Mouse (Mus musculus): ENCODE data around the gene Mink1. TPM values are rescaled to one million over a fixed set of nuclear protein-coding genes. Genes with fewer than 3 reads are reported as not detected.

The Mink1 gene
- polyA plus RNA-seq, 1 experiment from 2014 or later: 10.4 TPM

GRCm38 (mm10) chr11:70625473-70625872, 62.8 kb downstream of the Mink1 start:
- H3K4me3 ChIP-seq (ENCODE audit: low read depth, low read length): no peak overlapping the region
- H3K9me3 ChIP-seq (replicated peaks; ENCODE audit: control insufficient read depth, low read length): no peaks in the 10 kb centered on the region
- H3K9ac ChIP-seq (ENCODE audit: low read length): no peak overlapping the region
- DNase-seq (ENCODE audit: low spot score) (peak; percentile 64), ATAC-seq (no peak)
- WGBS: 47% methylated on average over 4 of the region's 4 CpGs
- no peak overlapping the region for H3K4me2 ChIP-seq (ENCODE audit: low read length)
- no peak overlapping the region for H3K27ac ChIP-seq (ENCODE audit: low read depth, low read length)
- no peaks in the 10 kb centered on the region for H3K36me3 ChIP-seq (ENCODE audit: control insufficient read depth, insufficient read depth, low read length)
- H3K4me1 ChIP-seq (ENCODE audit: control insufficient read depth, insufficient read depth, low read length): no peaks in the 10 kb centered on the region
- H3K27me3 ChIP-seq (replicated peaks; ENCODE audit: control insufficient read depth, insufficient read depth, low read length): no peaks in the 10 kb centered on the region

GRCm38 (mm10) chr11:70626877-70627276, 64.2 kb downstream of the Mink1 start:
- Histone ChIP-seq H3K4me3 (ENCODE audit: low read depth, low read length) (no peak overlapping the region), H3K36me3 (ENCODE audit: control insufficient read depth, insufficient read depth, low read length) (no peaks in the 10 kb centered on the region), H3K27ac (ENCODE audit: low read depth, low read length) (no peak overlapping the region), H3K4me2 (ENCODE audit: low read length) (no peak overlapping the region), H3K27me3 (replicated peaks; ENCODE audit: control insufficient read depth, insufficient read depth, low read length) (no peaks in the 10 kb centered on the region), H3K9ac (ENCODE audit: low read length) (no peak overlapping the region), H3K4me1 (ENCODE audit: control insufficient read depth, insufficient read depth, low read length) (no peaks in the 10 kb centered on the region), H3K9me3 (replicated peaks; ENCODE audit: control insufficient read depth, low read length) (no peaks in the 10 kb centered on the region)
- DNase-seq (ENCODE audit: low spot score) (no peak), ATAC-seq (no peak)
- WGBS: 77% methylated on average over 4 of the region's 4 CpGs

DNA sequence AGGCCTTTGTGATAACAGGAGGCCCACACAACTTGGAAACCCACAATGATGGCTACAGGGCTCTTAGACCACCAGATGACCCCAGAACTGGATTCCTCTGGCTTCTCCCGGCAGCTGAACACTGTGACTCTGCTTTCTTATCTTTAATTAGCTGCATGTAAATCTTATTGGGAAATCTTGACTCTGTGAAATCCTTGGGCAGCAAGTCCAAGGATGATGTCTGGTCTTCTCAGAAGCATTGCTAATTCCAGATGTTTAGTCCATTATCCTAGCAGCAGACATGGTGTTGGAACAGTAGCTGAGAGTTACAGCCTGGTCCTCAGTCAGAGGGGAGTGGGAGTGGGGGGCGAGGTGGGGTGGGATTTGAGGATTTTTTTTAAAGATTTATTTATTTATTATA, 65.8 kb downstream of the Mink1 start:
- no peaks in the 10 kb centered on the region for H3K9me3 ChIP-seq (replicated peaks; ENCODE audit: control insufficient read depth, low read length)
- no peak overlapping the region for H3K9ac ChIP-seq (ENCODE audit: low read length)
- no peak overlapping the region for H3K4me2 ChIP-seq (ENCODE audit: low read length)
- 79% methylated on average over 2 of the region's 2 CpGs for WGBS
- DNase-seq (ENCODE audit: low spot score) (no peak), ATAC-seq (no peak)
- no peaks in the 10 kb centered on the region for H3K36me3 ChIP-seq (ENCODE audit: control insufficient read depth, insufficient read depth, low read length)
- no peaks in the 10 kb centered on the region for H3K4me1 ChIP-seq (ENCODE audit: control insufficient read depth, insufficient read depth, low read length)
- H3K27ac ChIP-seq (ENCODE audit: low read depth, low read length): no peak overlapping the region
- no peaks in the 10 kb centered on the region for H3K27me3 ChIP-seq (replicated peaks; ENCODE audit: control insufficient read depth, insufficient read depth, low read length)
- H3K4me3 ChIP-seq (ENCODE audit: low read depth, low read length): no peak overlapping the region

GRCm38 (mm10) chr11:70629557-70629956, 66.9 kb downstream of the Mink1 start:
- no peaks in the 10 kb centered on the region for H3K9me3 ChIP-seq (replicated peaks; ENCODE audit: control insufficient read depth, low read length)
- H3K27ac ChIP-seq (ENCODE audit: low read depth, low read length): no peak overlapping the region
- DNase-seq (ENCODE audit: low spot score): no peak
- ATAC-seq: no peak
- no peaks in the 10 kb centered on the region for H3K36me3 ChIP-seq (ENCODE audit: control insufficient read depth, insufficient read depth, low read length)
- H3K4me3 ChIP-seq (ENCODE audit: low read depth, low read length): no peak overlapping the region
- WGBS: 58% methylated on average over 5 of the region's 5 CpGs
- no peaks in the 10 kb centered on the region for H3K4me1 ChIP-seq (ENCODE audit: control insufficient read depth, insufficient read depth, low read length)
- no peak overlapping the region for H3K9ac ChIP-seq (ENCODE audit: low read length)
- H3K27me3 ChIP-seq (replicated peaks; ENCODE audit: control insufficient read depth, insufficient read depth, low read length): no peaks in the 10 kb centered on the region
- no peak overlapping the region for H3K4me2 ChIP-seq (ENCODE audit: low read length)

DNA sequence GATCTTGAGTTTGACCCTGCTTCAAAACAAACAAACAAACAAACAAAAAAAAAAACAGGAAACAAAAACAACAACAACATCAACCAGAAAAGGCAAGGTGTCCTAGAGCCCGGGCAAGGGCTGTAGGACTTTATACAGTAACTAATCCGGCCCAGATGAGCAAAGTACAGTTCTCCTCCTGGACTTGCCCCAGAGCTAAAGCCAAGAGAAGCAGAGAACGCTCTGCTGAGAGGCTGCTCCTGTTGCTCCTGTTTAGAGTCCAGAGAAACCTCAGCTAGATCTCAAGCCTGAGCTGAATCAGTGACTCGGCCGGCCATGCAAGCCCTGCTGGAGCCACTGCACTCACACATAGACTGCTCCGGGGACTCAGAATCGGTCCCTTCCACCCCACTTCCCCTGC, 67.4 kb downstream of the Mink1 start:
- H3K4me1 ChIP-seq (ENCODE audit: control insufficient read depth, insufficient read depth, low read length): no peaks in the 10 kb centered on the region
- WGBS: 70% methylated on average over 7 of the region's 7 CpGs
- no peak overlapping the region for H3K4me2 ChIP-seq (ENCODE audit: low read length)
- H3K4me3 ChIP-seq (ENCODE audit: low read depth, low read length): no peak overlapping the region
- H3K36me3 ChIP-seq (ENCODE audit: control insufficient read depth, insufficient read depth, low read length): no peaks in the 10 kb centered on the region
- H3K9ac ChIP-seq (ENCODE audit: low read length): no peak overlapping the region
- ATAC-seq (no peak), DNase-seq (ENCODE audit: low spot score) (no peak)
- no peaks in the 10 kb centered on the region for H3K27me3 ChIP-seq (replicated peaks; ENCODE audit: control insufficient read depth, insufficient read depth, low read length)
- H3K9me3 ChIP-seq (replicated peaks; ENCODE audit: control insufficient read depth, low read length): no peaks in the 10 kb centered on the region
- H3K27ac ChIP-seq (ENCODE audit: low read depth, low read length): no peak overlapping the region

- Histone ChIP-seq H3K36me3 (ENCODE audit: control insufficient read depth, insufficient read depth, low read length) (no peaks in the 10 kb centered on the region), H3K27me3 (replicated peaks; ENCODE audit: control insufficient read depth, insufficient read depth, low read length) (no peaks in the 10 kb centered on the region), H3K4me3 (ENCODE audit: low read depth, low read length) (no peak overlapping the region), H3K27ac (ENCODE audit: low read depth, low read length) (no peak overlapping the region), H3K4me1 (ENCODE audit: control insufficient read depth, insufficient read depth, low read length) (no peaks in the 10 kb centered on the region), H3K9ac (ENCODE audit: low read length) (no peak overlapping the region), H3K4me2 (ENCODE audit: low read length) (no peak overlapping the region), H3K9me3 (replicated peaks; ENCODE audit: control insufficient read depth, low read length) (no peaks in the 10 kb centered on the region)
- no peak for ATAC-seq
- no peak for DNase-seq (ENCODE audit: low spot score)
- 79% methylated on average over 4 of the region's 4 CpGs for WGBS
These were observed 72.9 kb downstream of the Mink1 start for GRCm38 (mm10) chr11:70635601-70636000.

GRCm38 (mm10) chr11:70637764-70638163, 75.1 kb downstream of the Mink1 start:
- WGBS: 100% methylated on average over 1 of the region's 1 CpGs
- H3K4me3 ChIP-seq (ENCODE audit: low read depth, low read length): no peak overlapping the region
- no peak overlapping the region for H3K9ac ChIP-seq (ENCODE audit: low read length)
- ATAC-seq (no peak), DNase-seq (ENCODE audit: low spot score) (no peak)
- no peaks in the 10 kb centered on the region for H3K4me1 ChIP-seq (ENCODE audit: control insufficient read depth, insufficient read depth, low read length)
- H3K36me3 ChIP-seq (ENCODE audit: control insufficient read depth, insufficient read depth, low read length): peaks cover 4% of the 10 kb centered on the region; the same call in 1 of the 2 replicates
- no peaks in the 10 kb centered on the region for H3K9me3 ChIP-seq (replicated peaks; ENCODE audit: control insufficient read depth, low read length)
- H3K27me3 ChIP-seq (replicated peaks; ENCODE audit: control insufficient read depth, insufficient read depth, low read length): no peaks in the 10 kb centered on the region
- no peak overlapping the region for H3K4me2 ChIP-seq (ENCODE audit: low read length)
- no peak overlapping the region for H3K27ac ChIP-seq (ENCODE audit: low read depth, low read length)

DNA sequence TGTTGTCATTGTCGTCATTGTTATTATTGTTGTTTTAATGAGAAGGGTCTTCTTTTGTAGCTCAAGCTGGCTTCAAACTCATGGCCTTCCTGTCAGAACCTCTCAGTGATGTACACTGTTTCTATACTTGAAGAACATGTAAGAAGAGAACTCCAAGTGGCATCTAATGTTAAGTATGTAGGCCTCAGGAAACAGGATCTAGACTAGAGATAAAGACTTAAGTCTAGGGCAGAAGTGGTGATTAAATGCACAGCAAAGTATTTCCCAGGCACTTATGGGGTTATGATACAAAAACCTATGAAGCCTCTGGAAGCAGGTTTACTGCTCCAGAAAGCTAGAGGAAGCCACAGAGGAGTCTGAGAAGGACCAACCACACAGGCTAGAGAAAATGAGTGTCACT, 75.6 kb downstream of the Mink1 start:
- no peak overlapping the region for H3K4me3 ChIP-seq (ENCODE audit: low read depth, low read length)
- ATAC-seq (no peak), DNase-seq (ENCODE audit: low spot score) (no peak)
- H3K4me1 ChIP-seq (ENCODE audit: control insufficient read depth, insufficient read depth, low read length): no peaks in the 10 kb centered on the region
- H3K27me3 ChIP-seq (replicated peaks; ENCODE audit: control insufficient read depth, insufficient read depth, low read length): no peaks in the 10 kb centered on the region
- H3K27ac ChIP-seq (ENCODE audit: low read depth, low read length): no peak overlapping the region
- no peaks in the 10 kb centered on the region for H3K9me3 ChIP-seq (replicated peaks; ENCODE audit: control insufficient read depth, low read length)
- WGBS: 90% methylated on average over 1 of the region's 1 CpGs
- peaks cover 7% of the 10 kb centered on the region; the same call in 1 of the 2 replicates for H3K36me3 ChIP-seq (ENCODE audit: control insufficient read depth, insufficient read depth, low read length)
- H3K4me2 ChIP-seq (ENCODE audit: low read length): no peak overlapping the region
- H3K9ac ChIP-seq (ENCODE audit: low read length): no peak overlapping the region

- DNase-seq (ENCODE audit: low spot score): no peak
- no peak for ATAC-seq
- Histone ChIP-seq H3K9ac (ENCODE audit: low read length) (no peak within 1 kb of the TSS), H3K27me3 (replicated peaks; ENCODE audit: control insufficient read depth, insufficient read depth, low read length) (no peaks in the 10 kb centered on the region), H3K9me3 (replicated peaks; ENCODE audit: control insufficient read depth, low read length) (no peaks in the 10 kb centered on the region), H3K4me2 (ENCODE audit: low read length) (no peak within 1 kb of the TSS), H3K4me1 (ENCODE audit: control insufficient read depth, insufficient read depth, low read length) (no peaks in the 10 kb centered on the region), H3K4me3 (ENCODE audit: low read depth, low read length) (no peak within 1 kb of the TSS), H3K36me3 (ENCODE audit: control insufficient read depth, insufficient read depth, low read length) (peaks cover 7% of the 10 kb centered on the region; the same call in 1 of the 2 replicates), H3K27ac (ENCODE audit: low read depth, low read length) (no peak within 1 kb of the TSS)
- WGBS: 49% methylated on average over 5 of the region's 5 CpGs
These were observed 76.1 kb downstream of the Mink1 start, which contains the start of gene Gp1ba for GRCm38 (mm10) chr11:70638714-70639278. Gene Gp1ba, plus strand, starts transcription at chr11:70639122.

Measured in forebrain, embryonic 14.5 days (tissue).